ENCODE assay signal across 8 mouse cellular contexts in genomic region chr11:101173112-101173511, GRCm38 (mm10). TPM values are rescaled to one million over a fixed set of nuclear protein-coding genes. Genes with fewer than 3 reads are reported as not detected.
DNase-seq lines count a peak whose midpoint lies in the region; ATAC-seq lines count a peak whose summit lies in the region.

No protein-coding gene starts in this region.

- no peaks in the 10 kb centered on the region for H3K36me3 ChIP-seq in embryonic facial prominence, embryonic 10.5 days (replicated peaks)
- no peaks in the 10 kb centered on the region for H3K36me3 ChIP-seq in limb, embryonic 10.5 days
- H3K36me3 ChIP-seq in midbrain, embryonic 15.5 days (replicated peaks) = no peaks in the 10 kb centered on the region

- H3K4me3 ChIP-seq in embryonic facial prominence, embryonic 10.5 days = peak overlapping the region; percentile 55
- H3K4me3 ChIP-seq in limb, embryonic 10.5 days = peak overlapping the region; percentile 46
- no peak overlapping the region for H3K4me3 ChIP-seq in midbrain, embryonic 15.5 days

- 5% methylated on average over 11 of the region's 11 CpGs for WGBS in embryonic facial prominence, embryonic 10.5 days
- 5% methylated on average over 11 of the region's 11 CpGs for WGBS in limb, embryonic 10.5 days
- 5% methylated on average over 11 of the region's 11 CpGs for WGBS in midbrain, embryonic 15.5 days

- peaks cover 88% of the 10 kb centered on the region for H3K4me1 ChIP-seq in embryonic facial prominence, embryonic 10.5 days
- peaks cover 78% of the 10 kb centered on the region for H3K4me1 ChIP-seq in limb, embryonic 10.5 days
- peaks cover 86% of the 10 kb centered on the region for H3K4me1 ChIP-seq in midbrain, embryonic 15.5 days

- DNase-seq in cerebellum, adult 11 months = peak; percentile 70
- DNase-seq in cerebellum, postnatal 4 days (ENCODE audit: low spot score in 2 of 2) = no peak
- no peak for DNase-seq in embryonic facial prominence, embryonic 10.5 days (ENCODE audit: low spot score)
- DNase-seq in heart, postnatal 4 days = peak; percentile 63
- DNase-seq in limb, embryonic 10.5 days (ENCODE audit: low spot score) = no peak
- DNase-seq in layer of hippocampus, postnatal 10 days (ENCODE audit: low spot score in 2 of 2) = no peak
- no peak for DNase-seq in gastrocnemius, postnatal 25 days

- H3K27ac ChIP-seq in embryonic facial prominence, embryonic 10.5 days (replicated peaks) = peak overlapping the region; percentile 78; the same call in 1 of the 2 replicates
- H3K27ac ChIP-seq in limb, embryonic 10.5 days = 0 out of 2 replicates have a peak overlapping the region, but pooled peaks have one; percentile 73
- no peak overlapping the region for H3K27ac ChIP-seq in midbrain, embryonic 15.5 days

- H3K9me3 ChIP-seq in embryonic facial prominence, embryonic 10.5 days = no peaks in the 10 kb centered on the region
- H3K9me3 ChIP-seq in limb, embryonic 10.5 days (replicated peaks) = no peaks in the 10 kb centered on the region
- no peaks in the 10 kb centered on the region for H3K9me3 ChIP-seq in midbrain, embryonic 15.5 days

- no peak overlapping the region for H3K9ac ChIP-seq in midbrain, embryonic 15.5 days

- peaks cover 85% of the 10 kb centered on the region for H3K27me3 ChIP-seq in embryonic facial prominence, embryonic 10.5 days (replicated peaks; ENCODE audit: low read depth, poor library complexity, severe bottlenecking)
- peaks cover 92% of the 10 kb centered on the region for H3K27me3 ChIP-seq in limb, embryonic 10.5 days (ENCODE audit: low read depth, poor library complexity, severe bottlenecking)
- peaks cover 31% of the 10 kb centered on the region for H3K27me3 ChIP-seq in midbrain, embryonic 15.5 days (replicated peaks)

- no peak for ATAC-seq in midbrain, embryonic 15.5 days (replicated peaks)

- peak overlapping the region; percentile 57 for H3K4me2 ChIP-seq in midbrain, embryonic 15.5 days

RNA-seq across cellular contexts. Expression of gene Plekhh3, which starts 2.0 kb away (rescaled TPM):
- polyA plus RNA-seq in embryonic facial prominence, embryonic 10.5 days (2016; fragmentation: Nextera tagmentation; extraction: Ambion mirVana) = 3.7 and 4.0 TPM in 2 replicates
- 10 to 100 TPM; 23.1 to 27.3 TPM for total RNA-seq in heart, postnatal 4 days (2021)
- 1.9 and 3.0 TPM in 2 replicates for polyA plus RNA-seq in limb, embryonic 10.5 days (2016; fragmentation: Nextera tagmentation; extraction: Ambion mirVana)
- polyA plus RNA-seq in midbrain, embryonic 15.5 days (2015; fragmentation: Nextera tagmentation; extraction: Ambion mirVana) = 8.5 and 9.9 TPM in 2 replicates
- 10 to 100 TPM; 13.2 to 13.4 TPM for total RNA-seq in layer of hippocampus, postnatal 10 days (2021)
- 10 to 100 TPM; 18.4 to 24.0 TPM for total RNA-seq in gastrocnemius, postnatal 25 days (2021)

RNA-seq across cellular contexts. Expression of gene Ccr10, which starts 2.1 kb away (rescaled TPM):
- polyA plus RNA-seq in embryonic facial prominence, embryonic 10.5 days (2016; fragmentation: Nextera tagmentation; extraction: Ambion mirVana) = 0.16 TPM in 1 of 2 replicates, not detected in the other
- total RNA-seq in heart, postnatal 4 days (2021) = not detected
- polyA plus RNA-seq in limb, embryonic 10.5 days (2016; fragmentation: Nextera tagmentation; extraction: Ambion mirVana) = not detected in 2 replicates
- 0.31 and 0.36 TPM in 2 replicates for polyA plus RNA-seq in midbrain, embryonic 15.5 days (2015; fragmentation: Nextera tagmentation; extraction: Ambion mirVana)
- total RNA-seq in layer of hippocampus, postnatal 10 days (2021) = not detected
- not detected for total RNA-seq in gastrocnemius, postnatal 25 days (2021)

RNA-seq across cellular contexts. Expression of gene Cntnap1, which starts 2.8 kb away (rescaled TPM):
- 0.23 and 0.31 TPM in 2 replicates for polyA plus RNA-seq in embryonic facial prominence, embryonic 10.5 days (2016; fragmentation: Nextera tagmentation; extraction: Ambion mirVana)
- total RNA-seq in heart, postnatal 4 days (2021) = 1 to 10 TPM; 1.5 to 1.6 TPM
- polyA plus RNA-seq in limb, embryonic 10.5 days (2016; fragmentation: Nextera tagmentation; extraction: Ambion mirVana) = 0.04 and 0.09 TPM in 2 replicates
- polyA plus RNA-seq in midbrain, embryonic 15.5 days (2015; fragmentation: Nextera tagmentation; extraction: Ambion mirVana) = 3.4 and 3.8 TPM in 2 replicates
- 10 to 100 TPM; 59.0 to 61.4 TPM for total RNA-seq in layer of hippocampus, postnatal 10 days (2021)
- total RNA-seq in gastrocnemius, postnatal 25 days (2021) = 1 to 10 TPM in 1 of 2 experiments, under 1 TPM in 1; 0.99 to 2.2 TPM

RNA-seq across cellular contexts. Expression of gene Tubg2, which starts 17.4 kb away (rescaled TPM):
- 4.9 and 5.7 TPM in 2 replicates for polyA plus RNA-seq in embryonic facial prominence, embryonic 10.5 days (2016; fragmentation: Nextera tagmentation; extraction: Ambion mirVana)
- 1 to 10 TPM; 6.6 to 7.0 TPM for total RNA-seq in heart, postnatal 4 days (2021)
- 2.5 and 3.0 TPM in 2 replicates for polyA plus RNA-seq in limb, embryonic 10.5 days (2016; fragmentation: Nextera tagmentation; extraction: Ambion mirVana)
- 60.8 and 62.7 TPM in 2 replicates for polyA plus RNA-seq in midbrain, embryonic 15.5 days (2015; fragmentation: Nextera tagmentation; extraction: Ambion mirVana)
- 10 to 100 TPM; 31.7 to 41.4 TPM for total RNA-seq in layer of hippocampus, postnatal 10 days (2021)
- total RNA-seq in gastrocnemius, postnatal 25 days (2021) = 1 to 10 TPM; 2.7 to 2.8 TPM

RNA-seq across cellular contexts. Expression of gene Ezh1, which starts 53.2 kb away (rescaled TPM):
- polyA plus RNA-seq in embryonic facial prominence, embryonic 10.5 days (2016; fragmentation: Nextera tagmentation; extraction: Ambion mirVana) = 13.3 and 14.5 TPM in 2 replicates
- 10 to 100 TPM; 14.7 to 15.0 TPM for total RNA-seq in heart, postnatal 4 days (2021)
- polyA plus RNA-seq in limb, embryonic 10.5 days (2016; fragmentation: Nextera tagmentation; extraction: Ambion mirVana) = 10.1 and 13.6 TPM in 2 replicates
- polyA plus RNA-seq in midbrain, embryonic 15.5 days (2015; fragmentation: Nextera tagmentation; extraction: Ambion mirVana) = 27.4 and 30.7 TPM in 2 replicates
- 10 to 100 TPM; 27.9 to 30.9 TPM for total RNA-seq in layer of hippocampus, postnatal 10 days (2021)
- total RNA-seq in gastrocnemius, postnatal 25 days (2021) = 10 to 100 TPM; 17.8 to 18.9 TPM

Comparison
In these comparisons a context has a peak if more than half of its experiments do, and no peak if none do; other contexts are left out.
1. DNase-seq: peak in cerebellum, adult 11 months (single experiment) and heart, postnatal 4 days (single experiment); none in cerebellum, postnatal 4 days (0 of 2), embryonic facial prominence, embryonic 10.5 days (single experiment), limb, embryonic 10.5 days (single experiment), layer of hippocampus, postnatal 10 days (0 of 2) and gastrocnemius, postnatal 25 days (single experiment).
2. RNA of gene Cntnap1, which starts 2.8 kb away (total RNA-seq): 59.0 to 61.4 TPM in layer of hippocampus, postnatal 10 days; 0.99 to 2.2 TPM in gastrocnemius, postnatal 25 days and 1.5 to 1.6 TPM in heart, postnatal 4 days; every median in the first group is over 10 times any median in the second.